ENCODE assay signal across 32 mouse cellular contexts in the genomic region with DNA sequence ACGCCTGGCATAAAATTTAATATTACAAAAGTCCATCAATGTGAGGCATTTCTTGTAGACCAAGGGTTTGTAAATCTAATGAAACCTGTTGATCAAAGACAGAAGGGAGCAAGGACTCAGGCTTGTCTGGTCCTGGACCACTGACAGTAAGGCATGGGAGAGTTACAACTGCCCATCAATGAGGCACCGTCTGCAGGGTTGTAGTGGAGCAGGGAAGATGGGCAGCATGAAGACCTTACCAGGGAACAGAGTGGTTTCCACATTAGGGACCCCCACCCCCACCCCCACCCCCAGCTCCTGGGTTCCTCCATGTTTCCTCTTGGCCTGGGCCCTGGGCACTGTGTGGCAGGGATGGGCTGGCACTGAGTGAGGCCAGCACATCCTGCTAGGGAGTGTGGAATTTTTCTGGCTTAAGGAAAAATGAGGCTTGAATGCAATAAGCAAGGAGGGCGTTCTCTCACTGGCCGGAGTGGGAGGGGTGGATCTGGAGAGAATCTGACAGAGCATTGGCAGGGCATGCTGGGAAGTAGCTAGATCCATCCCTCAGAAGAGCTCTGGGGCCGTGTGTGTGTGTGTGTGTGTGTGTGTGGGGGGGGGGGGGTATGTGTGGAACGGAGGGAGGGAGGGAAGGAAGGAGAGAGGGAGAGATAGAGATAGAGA.
DNase-seq lines count a peak whose midpoint lies in the region; ATAC-seq and TF ChIP-seq lines count a peak whose summit lies in the region.
"Had no signal": no experiment of that assay in that cellular context is flagged by ENCODE, and none has a peak within 500 bp of the region (broad histone marks: within the 10 kb centered on the region; RNA-seq: fewer than 3 reads in every experiment).

No protein-coding gene starts in this region.

- DNase-seq in heart, postnatal 36 days = no peak
- no peak for DNase-seq in lung, postnatal 0 days (ENCODE audit: low spot score)
- DNase-seq in lung, postnatal 14 days = no peak
- DNase-seq in embryonic facial prominence, embryonic 14.5 days (ENCODE audit: low spot score) = no peak
- DNase-seq in stomach, postnatal 0 days (ENCODE audit: low spot score) = no peak
- no peak for DNase-seq in urinary bladder, postnatal 36 days (ENCODE audit: low spot score in 2 of 2)
- DNase-seq: adrenal gland, adult 2 months; B cell, adult 2 months; cerebellum, adult 8-10 months; cerebellum, postnatal 25 days; gastrocnemius, postnatal 10 days; heart, adult 18-20 months; heart, postnatal 10 days; kidney, adult 2 months; layer of hippocampus, postnatal 36 days; left cerebral cortex, postnatal 4 days; liver, postnatal 0 days; right cerebral cortex, adult 18-20 months; right cerebral cortex, postnatal 4 days had no signal

- no peak overlapping the region for H3K4me3 ChIP-seq in heart, embryonic 12.5 days
- no peak overlapping the region for H3K4me3 ChIP-seq in lung, postnatal 0 days (ENCODE audit: low read depth, low read length)
- no peak overlapping the region for H3K4me3 ChIP-seq in embryonic facial prominence, embryonic 14.5 days (ENCODE audit: low read depth, low read length)
- no peak overlapping the region for H3K4me3 ChIP-seq in stomach, postnatal 0 days (ENCODE audit: low read depth, low read length)
- H3K4me3 ChIP-seq: erythroblast, embryonic 14.5 days; heart, embryonic 13.5 days; hindbrain, embryonic 10.5 days; intestine, embryonic 15.5 days; liver, embryonic 12.5 days; midbrain, embryonic 10.5 days; myocyte; neural tube, embryonic 12.5 days had no signal

- no peak for TF ChIP-seq EP300 in lung, postnatal 0 days (IDR thresholded peaks at IDR 0.05)
- no peak for TF ChIP-seq EP300 in stomach, postnatal 0 days (optimal IDR thresholded peaks at IDR 0.05)

- H3K4me2 ChIP-seq in heart, embryonic 12.5 days = no peak overlapping the region
- no peak overlapping the region for H3K4me2 ChIP-seq in lung, postnatal 0 days (replicated peaks; ENCODE audit: low read depth, low read length)
- H3K4me2 ChIP-seq in embryonic facial prominence, embryonic 14.5 days (ENCODE audit: low read depth, low read length) = no peak overlapping the region
- no peak overlapping the region for H3K4me2 ChIP-seq in stomach, postnatal 0 days (replicated peaks; ENCODE audit: low read depth)
- H3K4me2 ChIP-seq: heart, embryonic 13.5 days; intestine, embryonic 15.5 days; liver, embryonic 12.5 days; neural tube, embryonic 12.5 days had no signal

- H3K9ac ChIP-seq in heart, embryonic 12.5 days = no peak overlapping the region
- no peak overlapping the region for H3K9ac ChIP-seq in lung, postnatal 0 days (replicated peaks; ENCODE audit: low read depth)
- H3K9ac ChIP-seq in embryonic facial prominence, embryonic 14.5 days (ENCODE audit: low read depth, low read length) = no peak overlapping the region
- H3K9ac ChIP-seq in stomach, postnatal 0 days (ENCODE audit: low read length) = no peak overlapping the region
- H3K9ac ChIP-seq: heart, embryonic 13.5 days; intestine, embryonic 15.5 days; liver, embryonic 12.5 days; liver, postnatal 0 days; neural tube, embryonic 12.5 days had no signal

- no peaks in the 10 kb centered on the region for H3K27me3 ChIP-seq in heart, embryonic 12.5 days (replicated peaks)
- H3K27me3 ChIP-seq in lung, postnatal 0 days (replicated peaks; ENCODE audit: insufficient read depth, low read length) = no peaks in the 10 kb centered on the region
- no peaks in the 10 kb centered on the region for H3K27me3 ChIP-seq in embryonic facial prominence, embryonic 14.5 days (replicated peaks; ENCODE audit: control insufficient read depth, insufficient read depth, low read length)
- H3K27me3 ChIP-seq in stomach, postnatal 0 days (ENCODE audit: control insufficient read depth, insufficient read depth, low read length) = no peaks in the 10 kb centered on the region
- H3K27me3 ChIP-seq: heart, embryonic 13.5 days; intestine, embryonic 15.5 days; liver, embryonic 12.5 days; neural tube, embryonic 12.5 days had no signal

- H3K36me3 ChIP-seq in heart, embryonic 12.5 days = no peaks in the 10 kb centered on the region
- no peaks in the 10 kb centered on the region for H3K36me3 ChIP-seq in lung, postnatal 0 days (ENCODE audit: insufficient read depth, low read length)
- H3K36me3 ChIP-seq in embryonic facial prominence, embryonic 14.5 days (ENCODE audit: control insufficient read depth, insufficient read depth, low read length) = no peaks in the 10 kb centered on the region
- H3K36me3 ChIP-seq in stomach, postnatal 0 days (ENCODE audit: control insufficient read depth, insufficient read depth, low read length) = no peaks in the 10 kb centered on the region; the same call in 1 of the 2 replicates
- H3K36me3 ChIP-seq: heart, embryonic 13.5 days; hindbrain, embryonic 10.5 days; intestine, embryonic 15.5 days; liver, embryonic 12.5 days; midbrain, embryonic 10.5 days; neural tube, embryonic 12.5 days had no signal

- TF ChIP-seq CTCF in lung, postnatal 0 days (IDR thresholded peaks at IDR 0.05) = no peak
- TF ChIP-seq CTCF in stomach, postnatal 0 days (IDR thresholded peaks at IDR 0.05; ENCODE audit: low read depth) = no peak

- no peaks in the 10 kb centered on the region for H3K9me3 ChIP-seq in heart, embryonic 12.5 days (replicated peaks)
- no peaks in the 10 kb centered on the region for H3K9me3 ChIP-seq in lung, postnatal 0 days (ENCODE audit: low read length)
- no peaks in the 10 kb centered on the region for H3K9me3 ChIP-seq in embryonic facial prominence, embryonic 14.5 days (ENCODE audit: control insufficient read depth, low read length)
- H3K9me3 ChIP-seq in stomach, postnatal 0 days (ENCODE audit: control insufficient read depth, low read length) = no peaks in the 10 kb centered on the region
- H3K9me3 ChIP-seq: heart, embryonic 13.5 days; hindbrain, embryonic 10.5 days; intestine, embryonic 15.5 days; liver, embryonic 12.5 days; midbrain, embryonic 10.5 days; neural tube, embryonic 12.5 days had no signal

- H3K4me1 ChIP-seq in heart, embryonic 12.5 days (replicated peaks) = peaks cover 28% of the 10 kb centered on the region
- no peaks in the 10 kb centered on the region for H3K4me1 ChIP-seq in lung, postnatal 0 days (ENCODE audit: insufficient read depth, low read depth, low read length)
- H3K4me1 ChIP-seq in embryonic facial prominence, embryonic 14.5 days (ENCODE audit: control insufficient read depth, insufficient read depth, low read length) = no peaks in the 10 kb centered on the region
- peaks cover 4% of the 10 kb centered on the region; the same call in 1 of the 2 replicates for H3K4me1 ChIP-seq in stomach, postnatal 0 days (replicated peaks; ENCODE audit: control insufficient read depth, insufficient read depth)
- H3K4me1 ChIP-seq: liver, embryonic 12.5 days had no signal

- no peak overlapping the region for H3K27ac ChIP-seq in heart, embryonic 12.5 days (ENCODE audit: poor library complexity, severe bottlenecking)
- H3K27ac ChIP-seq in lung, postnatal 0 days (ENCODE audit: low read length) = no peak overlapping the region
- H3K27ac ChIP-seq in embryonic facial prominence, embryonic 14.5 days (replicated peaks; ENCODE audit: low read depth, low read length) = no peak overlapping the region
- H3K27ac ChIP-seq in stomach, postnatal 0 days (replicated peaks) = no peak overlapping the region
- H3K27ac ChIP-seq: heart, embryonic 13.5 days; hindbrain, embryonic 10.5 days; hindbrain, postnatal 0 days; intestine, embryonic 15.5 days; kidney, postnatal 0 days; liver, embryonic 12.5 days; midbrain, embryonic 10.5 days; neural tube, embryonic 12.5 days had no signal

- ATAC-seq in heart, embryonic 12.5 days (ENCODE audit: insufficient number of reproducible peaks, low FRiP score) = peak; percentile 51; the same call in 1 of the 2 replicates
- ATAC-seq in lung, postnatal 0 days = 0 out of 2 replicates have a peak, but pooled peaks have one; percentile 10
- 0 out of 2 replicates have a peak, but pooled peaks have one; percentile 15 for ATAC-seq in embryonic facial prominence, embryonic 14.5 days (ENCODE audit: low read depth)
- ATAC-seq in stomach, postnatal 0 days (ENCODE audit: low FRiP score, low TSS enrichment) = peak; percentile 15; the same call in 1 of the 2 replicates
- ATAC-seq: activated CD4-positive, CD25-positive, alpha-beta regulatory T cell, adult 4 months; forebrain, embryonic 16.5 days; hindbrain, postnatal 0 days; intestine, embryonic 15.5 days; liver, embryonic 12.5 days; liver, postnatal 0 days had no signal

- intact Hi-C loops in heart, postnatal 36 days (cut with DNase I) = no loop called here

- WGBS in heart, embryonic 12.5 days = 77% methylated on average over 5 of the region's 6 CpGs
- WGBS in lung, postnatal 0 days = 74% methylated on average over 5 of the region's 6 CpGs
- whole genome bisulfite sequencing in embryonic facial prominence, embryonic 14.5 days = 66% methylated on average over 6 of the region's 6 CpGs
- 61% methylated on average over 5 of the region's 6 CpGs for WGBS in stomach, postnatal 0 days
